Mouse (Mus musculus) stomach, embryonic 15.5 days (tissue): ENCODE measurements around the gene Otx2. TPM values are rescaled to one million over a fixed set of nuclear protein-coding genes. Genes with fewer than 3 reads are reported as not detected.

Source experiments
- ATAC-seq: fragments of 200-750 bp; cut with Nextera tagmentation; 2 replicates; pipeline ENCODE4 v1.8.0; 2017; ENCODE audit warnings: low read depth, moderate number of reproducible peaks, moderate TSS enrichment; ENCODE audit not compliant: insufficient read depth, low FRiP score
- H3K27ac ChIP-seq: fragments of 300-500 bp; sonication (generic); 2 replicates; pipeline ENCODE4 v1.5.1; 2015; ENCODE audit warnings: mild to moderate bottlenecking, inconsistent platforms
- H3K27me3 ChIP-seq: fragments of 300-500 bp; sonication (generic); replicated peaks from 2 replicates; pipeline ENCODE4 v1.6.1; 2015; ENCODE audit warnings: inconsistent platforms
- H3K36me3 ChIP-seq: fragments of 300-500 bp; sonication (generic); 2 replicates; pipeline ENCODE4 v1.6.1; 2015; ENCODE audit warnings: inconsistent platforms
- H3K4me1 ChIP-seq: fragments of 300-500 bp; sonication (generic); 2 replicates; pipeline ENCODE4 v1.6.1; 2015; ENCODE audit warnings: inconsistent platforms
- H3K4me2 ChIP-seq: fragments of 300-500 bp; sonication (generic); 2 replicates; pipeline ENCODE4 v1.6.1; 2015; ENCODE audit warnings: mild to moderate bottlenecking, inconsistent platforms
- H3K4me3 ChIP-seq: fragments of 300-500 bp; sonication (generic); replicated peaks from 2 replicates; pipeline ENCODE4 v1.5.1; 2015; ENCODE audit warnings: inconsistent platforms
- H3K9ac ChIP-seq: fragments of 300-500 bp; sonication (generic); 2 replicates; pipeline ENCODE4 v1.6.1; 2015; ENCODE audit warnings: inconsistent platforms
- H3K9me3 ChIP-seq: fragments of 300-500 bp; sonication (generic); 2 replicates; pipeline ENCODE4 v1.6.1; 2016; ENCODE audit warnings: inconsistent platforms
- WGBS: fragments of 180-500 bp; shearing (Covaris S2); methylation state at CpG from one replicate; pipeline ENCODE4 v1.1.7; 2015; 5-methylcytosine and 5-hydroxymethylcytosine counted together
- polyA plus RNA-seq: library from polyadenylated mRNA; unstranded; fragments of >200 nt; fragmentation: Nextera tagmentation; extraction: Ambion mirVana; gene quantifications from 2 replicates; pipeline ENCODE4 v1.2.1, GENCODE M21; 2015

Otx2 gene
- polyA plus RNA-seq, 1 experiment from 2014 or later = 0.22 TPM

DNA sequence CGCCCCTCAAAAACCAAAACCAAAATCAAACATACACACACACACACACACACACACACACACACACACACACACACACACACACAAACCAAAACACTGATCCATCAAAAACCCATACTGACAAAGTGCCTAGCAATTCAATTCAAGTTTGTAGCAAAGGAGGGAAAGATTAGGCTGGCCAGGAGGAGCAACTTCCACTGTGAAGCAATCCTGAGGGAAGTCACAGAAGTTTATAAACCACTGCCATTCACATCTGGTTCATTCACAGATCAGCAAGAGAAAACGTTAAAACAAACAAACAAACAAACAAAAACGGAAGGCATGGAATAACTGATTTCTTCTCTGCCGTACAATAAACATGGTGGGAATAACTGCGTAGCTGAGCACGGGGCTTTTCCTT, 16.4 kb downstream of the Otx2 start:
- H3K4me3 ChIP-seq = no peak overlapping the region
- H3K9me3 ChIP-seq = no peaks in the 10 kb centered on the region
- WGBS = 65% methylated on average over 6 of the region's 6 CpGs
- no peak overlapping the region for H3K4me2 ChIP-seq
- no peaks in the 10 kb centered on the region for H3K36me3 ChIP-seq
- no peak for ATAC-seq
- no peak overlapping the region for H3K9ac ChIP-seq
- no peak overlapping the region for H3K27ac ChIP-seq
- peaks cover 99% of the 10 kb centered on the region for H3K27me3 ChIP-seq
- H3K4me1 ChIP-seq = 0 out of 2 replicates have a peak, but pooled peaks cover 3% of the 10 kb centered on the region

DNA sequence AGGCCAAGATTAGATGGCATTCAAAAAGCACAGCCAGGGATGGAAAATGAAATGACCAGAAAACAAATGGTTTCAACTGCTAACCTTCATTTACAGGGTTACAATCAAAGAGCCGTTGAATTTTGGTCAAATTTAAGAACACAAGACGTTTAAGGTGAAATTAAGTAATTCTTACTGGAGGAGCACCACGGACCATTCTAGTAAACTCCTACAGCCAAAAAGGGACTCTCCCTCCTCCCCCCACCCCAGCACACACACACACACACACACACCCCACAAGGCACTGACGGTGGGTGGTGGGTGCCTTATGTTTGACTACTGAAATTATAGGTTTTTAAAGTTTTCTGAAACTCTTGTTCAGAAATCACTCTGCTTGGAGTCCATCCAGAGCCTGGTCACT, 16.9 kb downstream of the Otx2 start:
- WGBS = 46% methylated on average over 4 of the region's 4 CpGs
- Histone ChIP-seq H3K36me3 (no peaks in the 10 kb centered on the region), H3K27me3 (peaks cover 99% of the 10 kb centered on the region), H3K9me3 (no peaks in the 10 kb centered on the region), H3K4me3 (no peak overlapping the region), H3K9ac (no peak overlapping the region), H3K4me1 (0 out of 2 replicates have a peak, but pooled peaks cover 3% of the 10 kb centered on the region), H3K4me2 (no peak overlapping the region), H3K27ac (no peak overlapping the region)
- ATAC-seq = no peak

GRCm38 (mm10) chr14:48655792-48656550, 17.6 kb downstream of the Otx2 start:
- WGBS = 7% methylated on average over 21 of the region's 21 CpGs
- H3K9ac ChIP-seq = no peak overlapping the region
- no peak overlapping the region for H3K4me2 ChIP-seq
- H3K9me3 ChIP-seq = no peaks in the 10 kb centered on the region
- ATAC-seq = no peak
- no peak overlapping the region for H3K27ac ChIP-seq
- H3K4me1 ChIP-seq = 0 out of 2 replicates have a peak, but pooled peaks cover 3% of the 10 kb centered on the region
- H3K36me3 ChIP-seq = no peaks in the 10 kb centered on the region
- H3K27me3 ChIP-seq = peaks cover 99% of the 10 kb centered on the region
- H3K4me3 ChIP-seq = no peak overlapping the region

DNA sequence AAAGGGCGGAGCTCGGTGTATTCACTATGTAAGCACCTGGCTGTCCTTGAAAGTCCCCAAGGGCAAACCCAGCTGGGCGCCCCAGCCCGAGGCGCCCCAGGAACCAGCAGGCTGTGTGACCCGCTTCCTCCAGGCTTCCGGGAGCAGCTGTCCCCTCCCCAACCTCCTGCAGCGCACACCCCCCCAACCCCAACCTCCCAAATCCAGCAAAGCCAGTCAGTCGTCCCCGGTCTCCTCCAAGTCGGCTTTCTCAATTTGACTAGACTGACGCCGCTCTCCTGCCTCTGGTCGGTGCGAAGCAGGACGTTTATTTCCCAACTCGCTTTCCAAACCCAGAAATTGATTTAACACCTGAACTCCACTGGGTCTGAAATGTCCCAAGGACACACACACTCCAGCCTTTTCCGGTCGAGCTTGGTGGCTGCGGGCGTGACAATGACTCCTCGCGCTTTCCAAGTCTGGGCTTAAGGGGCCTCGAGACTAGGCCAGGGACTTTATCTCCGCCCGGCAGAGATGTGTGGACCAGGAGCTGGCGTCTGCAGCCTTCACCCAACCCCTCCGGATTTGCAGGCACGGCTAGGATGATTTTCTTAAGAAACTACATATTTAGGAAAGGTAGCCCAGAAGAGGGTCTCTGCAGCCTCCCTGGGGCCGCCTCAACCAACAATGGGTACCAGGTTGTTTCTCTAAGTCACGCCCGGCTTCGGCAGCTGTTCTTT, 18.4 kb downstream of the Otx2 start:
- 2% methylated on average over 33 of the region's 33 CpGs for WGBS
- Histone ChIP-seq H3K4me3 (no peak overlapping the region), H3K4me2 (0 out of 2 replicates have a peak overlapping the region, but pooled peaks have one; percentile 16), H3K36me3 (no peaks in the 10 kb centered on the region), H3K9me3 (no peaks in the 10 kb centered on the region), H3K27ac (no peak overlapping the region), H3K4me1 (0 out of 2 replicates have a peak, but pooled peaks cover 3% of the 10 kb centered on the region), H3K27me3 (peaks cover 94% of the 10 kb centered on the region), H3K9ac (no peak overlapping the region)
- no peak for ATAC-seq

DNA sequence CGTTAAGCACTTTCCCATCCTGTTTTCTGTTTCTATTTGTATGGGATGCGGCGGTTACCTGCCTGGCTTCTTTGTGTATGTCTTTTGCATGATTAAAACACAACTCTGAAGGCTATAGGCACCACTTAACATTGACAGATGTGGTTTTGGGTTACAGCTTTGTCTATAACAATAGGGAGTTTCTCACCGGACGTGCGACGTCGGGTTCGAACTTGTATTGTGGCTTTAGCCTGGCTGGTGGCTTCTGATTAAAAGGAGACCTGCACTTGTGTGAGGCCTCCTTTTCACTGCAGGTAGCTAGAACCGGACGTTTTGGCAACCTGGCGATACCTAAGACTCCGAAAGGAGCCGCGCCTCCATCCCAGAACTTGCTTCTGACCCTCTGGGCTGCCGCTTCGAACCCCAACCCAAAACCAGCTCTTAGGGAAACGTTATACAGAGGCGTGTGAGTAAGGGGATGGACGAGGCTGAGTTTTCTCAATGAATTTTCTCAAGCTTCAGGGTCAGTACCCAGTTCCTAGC, 19.0 kb downstream of the Otx2 start:
- H3K9me3 ChIP-seq = no peaks in the 10 kb centered on the region
- H3K27ac ChIP-seq = no peak overlapping the region
- H3K4me3 ChIP-seq = no peak overlapping the region
- H3K4me2 ChIP-seq = no peak overlapping the region
- H3K36me3 ChIP-seq = no peaks in the 10 kb centered on the region
- H3K4me1 ChIP-seq = 0 out of 2 replicates have a peak, but pooled peaks cover 3% of the 10 kb centered on the region
- H3K9ac ChIP-seq = no peak overlapping the region
- peaks cover 91% of the 10 kb centered on the region for H3K27me3 ChIP-seq
- WGBS = 2% methylated on average over 20 of the region's 20 CpGs
- no peak for ATAC-seq

- Histone ChIP-seq H3K4me2 (no peak overlapping the region), H3K27me3 (peaks cover 84% of the 10 kb centered on the region), H3K9ac (no peak overlapping the region), H3K36me3 (no peaks in the 10 kb centered on the region), H3K27ac (no peak overlapping the region), H3K9me3 (no peaks in the 10 kb centered on the region), H3K4me3 (no peak overlapping the region), H3K4me1 (0 out of 2 replicates have a peak, but pooled peaks cover 3% of the 10 kb centered on the region)
- WGBS = 8% methylated on average over 22 of the region's 22 CpGs
- ATAC-seq = no peak
Observed at GRCm38 (mm10) chr14:48653676-48654510, 19.7 kb downstream of the Otx2 start.

GRCm38 (mm10) chr14:48653081-48653480, 20.5 kb downstream of the Otx2 start:
- Histone ChIP-seq H3K27me3 (peaks cover 76% of the 10 kb centered on the region), H3K4me1 (0 out of 2 replicates have a peak, but pooled peaks cover 3% of the 10 kb centered on the region), H3K36me3 (no peaks in the 10 kb centered on the region), H3K9ac (no peak overlapping the region), H3K4me2 (no peak overlapping the region), H3K27ac (no peak overlapping the region), H3K9me3 (no peaks in the 10 kb centered on the region), H3K4me3 (no peak overlapping the region)
- no peak for ATAC-seq
- 57% methylated on average over 3 of the region's 3 CpGs for WGBS

DNA sequence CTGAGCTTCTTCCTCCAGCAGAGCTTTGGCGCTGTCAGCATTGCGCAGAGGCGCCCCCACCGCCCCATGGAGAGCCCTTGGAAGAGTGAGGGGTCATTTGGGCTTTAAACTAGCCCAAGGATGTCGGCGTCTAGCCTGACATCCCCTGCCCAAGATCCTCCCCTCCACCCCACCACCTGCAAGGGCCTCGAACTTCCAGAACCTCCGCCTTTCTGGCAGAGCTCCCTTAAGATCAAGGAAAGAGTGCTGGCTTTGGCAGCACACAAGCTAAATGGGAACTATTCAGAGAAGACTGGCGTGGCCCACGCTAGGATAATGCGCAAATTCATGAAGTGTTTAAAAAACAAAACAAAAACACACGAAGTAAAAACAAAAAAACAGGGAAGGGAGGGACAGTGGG, 21.4 kb downstream of the Otx2 start:
- H3K4me1 ChIP-seq = 0 out of 2 replicates have a peak, but pooled peaks cover 3% of the 10 kb centered on the region
- H3K9me3 ChIP-seq = no peaks in the 10 kb centered on the region
- 22% methylated on average over 12 of the region's 12 CpGs for WGBS
- no peak overlapping the region for H3K27ac ChIP-seq
- no peak overlapping the region for H3K4me3 ChIP-seq
- no peak overlapping the region for H3K4me2 ChIP-seq
- peaks cover 68% of the 10 kb centered on the region for H3K27me3 ChIP-seq
- no peak overlapping the region for H3K9ac ChIP-seq
- no peak for ATAC-seq
- H3K36me3 ChIP-seq = no peaks in the 10 kb centered on the region

GRCm38 (mm10) chr14:48651471-48652211, 22.0 kb downstream of the Otx2 start:
- Histone ChIP-seq H3K9ac (no peak overlapping the region), H3K9me3 (no peaks in the 10 kb centered on the region), H3K27me3 (peaks cover 63% of the 10 kb centered on the region), H3K4me2 (no peak overlapping the region), H3K4me3 (no peak overlapping the region), H3K4me1 (0 out of 2 replicates have a peak, but pooled peaks cover 3% of the 10 kb centered on the region), H3K36me3 (no peaks in the 10 kb centered on the region), H3K27ac (no peak overlapping the region)
- ATAC-seq = no peak
- 6% methylated on average over 26 of the region's 26 CpGs for WGBS

DNA sequence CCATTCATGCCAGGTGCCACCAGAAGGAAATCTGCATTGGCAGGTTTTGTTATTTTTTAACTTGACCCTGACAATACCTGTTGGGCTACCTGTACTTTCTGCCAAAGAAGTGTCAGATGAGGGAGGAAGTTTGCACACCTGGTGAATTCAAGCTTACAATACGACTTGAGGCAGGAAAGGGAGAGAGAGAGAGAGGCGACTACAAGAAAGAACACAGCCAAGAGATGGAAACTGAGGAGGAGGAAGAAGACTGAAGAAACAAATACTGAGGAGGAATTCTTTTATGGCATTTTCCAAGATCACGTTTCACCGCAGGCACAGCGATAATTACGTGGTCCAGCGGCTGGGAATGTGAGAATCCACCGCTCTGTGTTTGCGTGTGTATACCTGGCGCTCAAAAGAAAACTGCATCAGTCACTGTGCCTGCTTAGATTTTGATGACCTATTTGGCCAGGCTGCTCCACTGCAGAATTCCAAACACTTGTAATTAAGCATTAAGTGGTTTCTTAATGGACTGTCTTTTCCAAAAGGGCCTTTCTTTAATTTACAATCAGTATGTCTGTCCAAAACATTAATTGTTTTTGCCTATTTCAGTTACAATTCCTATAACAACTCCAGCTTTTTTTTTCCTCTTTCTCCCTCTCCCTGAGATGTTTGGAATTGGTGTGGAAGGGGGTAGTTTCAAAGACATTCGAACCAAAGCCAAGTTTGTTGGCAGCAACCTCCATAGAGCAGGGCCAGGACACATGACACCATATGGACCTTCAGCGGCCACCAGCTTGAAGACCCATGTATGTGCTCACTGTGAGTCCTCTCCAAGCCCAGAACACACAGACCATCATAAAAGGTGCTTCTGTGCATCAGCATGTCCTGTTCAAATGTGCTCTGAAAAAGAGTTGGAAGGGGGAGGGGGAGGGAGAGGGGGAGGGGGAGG, 31.9 kb downstream of the Otx2 start:
- 70% methylated on average over 12 of the region's 12 CpGs for WGBS
- Histone ChIP-seq H3K4me2 (no peak overlapping the region), H3K9ac (no peak overlapping the region), H3K27me3 (0 out of 2 replicates have a peak, but pooled peaks cover 4% of the 10 kb centered on the region), H3K4me3 (no peak overlapping the region), H3K36me3 (no peaks in the 10 kb centered on the region), H3K4me1 (no peaks in the 10 kb centered on the region), H3K27ac (no peak overlapping the region), H3K9me3 (no peaks in the 10 kb centered on the region)
- no peak for ATAC-seq
